Mouse (Mus musculus): ENCODE measurements around the gene Lpo.

Lpo gene

GRCm38 (mm10) chr11:87802621-87803020, 25.5 kb downstream of the Lpo start:
- no peak for DNase-seq

- DNase-seq, result no peak
These were observed 26.3 kb downstream of the Lpo start for GRCm38 (mm10) chr11:87801711-87802275.

- DNase-seq, result no peak
These were observed 34.6 kb downstream of the Lpo start, which contains the start of gene Mpo for GRCm38 (mm10) chr11:87793460-87793859. TSS of gene Mpo (plus strand) at chr11:87793581.

- DNase-seq, result no peak
These were observed 38.0 kb downstream of the Lpo start for GRCm38 (mm10) chr11:87790088-87790487.

GRCm38 (mm10) chr11:87780130-87780529, 48.0 kb downstream of the Lpo start:
- no peak for DNase-seq

GRCm38 (mm10) chr11:87779392-87779791, 48.7 kb downstream of the Lpo start:
- DNase-seq, result no peak

GRCm38 (mm10) chr11:87778915-87779314, 49.2 kb downstream of the Lpo start:
- no peak for DNase-seq

GRCm38 (mm10) chr11:87778100-87778765, 49.9 kb downstream of the Lpo start:
- DNase-seq, result no peak

- DNase-seq, result no peak
These were observed 55.7 kb downstream of the Lpo start for GRCm38 (mm10) chr11:87772354-87772753.

- peak; percentile 48 to 60 for DNase-seq
These were observed 57.1 kb downstream of the Lpo start for GRCm38 (mm10) chr11:87770989-87771388.

GRCm38 (mm10) chr11:87768745-87769144, 59.3 kb downstream of the Lpo start:
- no peak for DNase-seq

GRCm38 (mm10) chr11:87763988-87764876, 63.9 kb downstream of the Lpo start:
- no peak for DNase-seq

- DNase-seq, result no peak
These were observed 64.5 kb downstream of the Lpo start for GRCm38 (mm10) chr11:87763511-87763987.

GRCm38 (mm10) chr11:87762702-87763385, 65.2 kb downstream of the Lpo start:
- DNase-seq, result no peak

GRCm38 (mm10) chr11:87761806-87762701, 66.0 kb downstream of the Lpo start:
- DNase-seq, result no peak

GRCm38 (mm10) chr11:87761181-87761721, 66.8 kb downstream of the Lpo start:
- DNase-seq, result no peak

- DNase-seq, result peak in 1 of 2 experiments; percentile 52
These were observed 67.6 kb downstream of the Lpo start, which contains the start of gene Tspoap1 for GRCm38 (mm10) chr11:87760301-87761081. TSS of gene Tspoap1 (plus strand) at chr11:87760541.

GRCm38 (mm10) chr11:87759609-87760005, 68.5 kb downstream of the Lpo start:
- DNase-seq, result peak; percentile 65 to 82

- peak in 1 of 2 experiments; percentile 7 for DNase-seq
These were observed 69.0 kb downstream of the Lpo start for GRCm38 (mm10) chr11:87758957-87759608.

All from thymus, adult 18-20 months (tissue).